Mouse (Mus musculus): ENCODE measurements at regions not wholly inside any gene's neighbourhood (a gene's known extent, or its start where the extent isn't known, plus 50 kb on each side); places are given as distances from the start of the nearest gene placed in this dataset.

DNA sequence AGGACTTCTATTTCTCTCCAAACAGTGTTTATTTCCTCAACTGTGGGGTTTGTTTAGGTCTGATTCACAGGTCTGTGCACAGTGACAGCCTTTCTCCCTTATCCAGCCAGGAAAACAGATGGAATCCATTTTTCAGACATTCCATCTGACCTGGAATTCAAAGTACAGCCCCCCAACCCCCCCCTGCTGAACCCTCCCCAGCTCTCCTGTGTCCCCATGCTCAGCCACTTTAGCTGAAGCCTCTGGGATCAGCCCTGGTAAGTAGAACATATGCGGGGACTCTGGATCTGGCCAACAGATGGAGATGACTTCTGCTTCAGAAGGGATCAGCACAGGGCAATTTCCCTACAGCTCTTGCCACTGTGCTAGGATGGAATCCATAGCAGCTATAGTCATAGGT lies 674.2 kb downstream of the Fat4 start:
- TF ChIP-seq POLR2A (IDR thresholded peaks at IDR 0.05; ENCODE audit: borderline replicate concordance, insufficient read depth, low read length), result no peak
- TF ChIP-seq CTCF (IDR thresholded peaks at IDR 0.05; ENCODE audit: borderline replicate concordance, insufficient read depth, low read depth, low read length), result no peak
